Mouse (Mus musculus) liver, embryonic 16.5 days (tissue): ENCODE data around the gene Isca2. TPM values are rescaled to one million over a fixed set of nuclear protein-coding genes. Genes with fewer than 3 reads are reported as not detected.

Experiments
- ATAC-seq: fragments of 200-750 bp; cut with Nextera tagmentation; 2 replicates; pipeline ENCODE4 v1.8.0; 2017; ENCODE audit warnings: low read depth, mild to moderate bottlenecking, moderate number of reproducible peaks, moderate library complexity
- H3K27ac ChIP-seq: fragments of 300-500 bp; sonication (generic); 2 replicates; pipeline ENCODE4 v1.5.1; 2014; ENCODE audit warnings: mild to moderate bottlenecking, low read length
- H3K27me3 ChIP-seq: fragments of 300-500 bp; sonication (generic); 2 replicates; pipeline ENCODE4 v1.6.1; 2014; ENCODE audit warnings: low read depth, low read length, mixed read lengths; ENCODE audit not compliant: control insufficient read depth, insufficient read depth
- H3K36me3 ChIP-seq: fragments of 300-500 bp; sonication (generic); 2 replicates; pipeline ENCODE4 v1.6.1; 2014; ENCODE audit warnings: mild to moderate bottlenecking; ENCODE audit not compliant: control insufficient read depth, insufficient read depth
- H3K4me1 ChIP-seq: fragments of 300-500 bp; sonication (generic); 2 replicates; pipeline ENCODE4 v1.6.1; 2014; ENCODE audit warnings: low read depth, low read length, mixed read lengths; ENCODE audit not compliant: control insufficient read depth
- H3K4me2 ChIP-seq: fragments of 300-500 bp; sonication (generic); 2 replicates; pipeline ENCODE4 v1.6.1; 2014; ENCODE audit warnings: low read depth, low read length, mixed read lengths
- H3K4me3 ChIP-seq: fragments of 300-500 bp; sonication (generic); 2 replicates; pipeline ENCODE4 v1.5.1; 2014; ENCODE audit warnings: low read depth, mild to moderate bottlenecking, low read length
- H3K9ac ChIP-seq: fragments of 300-500 bp; sonication (generic); 2 replicates; pipeline ENCODE4 v1.6.1; 2014; ENCODE audit warnings: low read depth, low read length
- H3K9me3 ChIP-seq: fragments of 300-500 bp; sonication (generic); replicated peaks from 2 replicates; pipeline ENCODE4 v1.6.1; 2016; ENCODE audit warnings: low read length; ENCODE audit not compliant: control insufficient read depth
- WGBS: fragments of 180-500 bp; shearing (Covaris S2); extraction: QIAGEN DNeasy Blood & Tissue Kit; methylation state at CpG from one replicate; pipeline ENCODE4 v1.1.7; 2014; ENCODE audit not compliant: insufficient replicate concordance; 5-methylcytosine and 5-hydroxymethylcytosine counted together
- polyA plus RNA-seq: library from polyadenylated mRNA; unstranded; fragments of >200 nt; fragmentation: Nextera tagmentation; extraction: Ambion mirVana; gene quantifications from 2 replicates; pipeline ENCODE4 v1.2.1, GENCODE M21; 2015

The Isca2 gene
- polyA plus RNA-seq, 1 experiment from 2014 or later, result 94.7 TPM

- ATAC-seq, result no peak
- 57% methylated on average over 5 of the region's 5 CpGs for WGBS
- H3K9me3 ChIP-seq, result no peaks in the 10 kb centered on the region
- H3K27ac ChIP-seq, result no peak overlapping the region
- H3K36me3 ChIP-seq, result peaks cover 4% of the 10 kb centered on the region; the same call in 1 of the 2 replicates
- H3K9ac ChIP-seq, result no peak overlapping the region
- no peak overlapping the region for H3K4me2 ChIP-seq
- H3K4me3 ChIP-seq, result no peak overlapping the region
- H3K27me3 ChIP-seq, result no peaks in the 10 kb centered on the region
- H3K4me1 ChIP-seq, result peaks cover 19% of the 10 kb centered on the region
Measured at GRCm38 (mm10) chr12:84766113-84766735, 6.8 kb upstream of the Isca2 start.

GRCm38 (mm10) chr12:84767510-84767909 is 5.5 kb upstream of the Isca2 start:
- no peak for ATAC-seq
- Histone ChIP-seq H3K9me3 (no peaks in the 10 kb centered on the region), H3K4me2 (no peak overlapping the region), H3K4me3 (no peak overlapping the region), H3K4me1 (peaks cover 27% of the 10 kb centered on the region), H3K9ac (no peak overlapping the region), H3K27me3 (no peaks in the 10 kb centered on the region), H3K36me3 (peaks cover 4% of the 10 kb centered on the region; the same call in 1 of the 2 replicates), H3K27ac (no peak overlapping the region)
- WGBS, result 61% methylated on average over 6 of the region's 6 CpGs

- WGBS, result 75% methylated on average over 7 of the region's 7 CpGs
- Histone ChIP-seq H3K27ac (no peak overlapping the region), H3K9me3 (no peaks in the 10 kb centered on the region), H3K4me1 (peaks cover 36% of the 10 kb centered on the region), H3K27me3 (no peaks in the 10 kb centered on the region), H3K4me2 (no peak overlapping the region), H3K4me3 (no peak overlapping the region), H3K9ac (no peak overlapping the region), H3K36me3 (no peaks in the 10 kb centered on the region)
- no peak for ATAC-seq
Measured at GRCm38 (mm10) chr12:84769624-84770023, 3.4 kb upstream of the Isca2 start.

- Histone ChIP-seq H3K9ac (peak overlapping the region; percentile 89), H3K36me3 (no peaks in the 10 kb centered on the region), H3K4me3 (peak overlapping the region; percentile 86), H3K4me1 (peaks cover 36% of the 10 kb centered on the region), H3K9me3 (no peaks in the 10 kb centered on the region), H3K27ac (peak overlapping the region; percentile 98), H3K27me3 (no peaks in the 10 kb centered on the region), H3K4me2 (peak overlapping the region; percentile 94)
- 5% methylated on average over 10 of the region's 10 CpGs for WGBS
- ATAC-seq, result no peak
Measured at GRCm38 (mm10) chr12:84771981-84772520, 1.0 kb upstream of the Isca2 start.

GRCm38 (mm10) chr12:84773476-84773875 is 425 bp downstream of the Isca2 start:
- Histone ChIP-seq H3K9me3 (no peaks in the 10 kb centered on the region), H3K4me1 (peaks cover 36% of the 10 kb centered on the region), H3K27me3 (no peaks in the 10 kb centered on the region), H3K36me3 (no peaks in the 10 kb centered on the region), H3K9ac (peak overlapping the region; percentile 83), H3K4me3 (peak overlapping the region; percentile 86), H3K27ac (peak overlapping the region; percentile 98), H3K4me2 (peak overlapping the region; percentile 85)
- no peak for ATAC-seq
- WGBS, result under 1% methylated on average over 20 of the region's 20 CpGs

- no peaks in the 10 kb centered on the region for H3K27me3 ChIP-seq
- H3K4me1 ChIP-seq, result peaks cover 34% of the 10 kb centered on the region
- H3K4me2 ChIP-seq, result peak overlapping the region; percentile 85
- H3K27ac ChIP-seq, result peak overlapping the region; percentile 98
- peak overlapping the region; percentile 86 for H3K4me3 ChIP-seq
- H3K36me3 ChIP-seq, result no peaks in the 10 kb centered on the region
- WGBS, result 61% methylated on average over 6 of the region's 6 CpGs
- peak overlapping the region; percentile 44 for H3K9ac ChIP-seq
- ATAC-seq, result no peak
- H3K9me3 ChIP-seq, result no peaks in the 10 kb centered on the region
Measured at GRCm38 (mm10) chr12:84774376-84774775, 1.3 kb downstream of the Isca2 start.

- H3K4me2 ChIP-seq, result no peak overlapping the region
- no peak overlapping the region for H3K27ac ChIP-seq
- H3K36me3 ChIP-seq, result no peaks in the 10 kb centered on the region
- no peak overlapping the region for H3K4me3 ChIP-seq
- H3K27me3 ChIP-seq, result no peaks in the 10 kb centered on the region
- no peaks in the 10 kb centered on the region for H3K9me3 ChIP-seq
- H3K9ac ChIP-seq, result no peak overlapping the region
- peaks cover 19% of the 10 kb centered on the region for H3K4me1 ChIP-seq
- ATAC-seq, result no peak
Measured at GRCm38 (mm10) chr12:84776229-84776628, 3.2 kb downstream of the Isca2 start.

- Histone ChIP-seq H3K4me2 (peak overlapping the region; percentile 23; the same call in 1 of the 2 replicates), H3K9me3 (no peaks in the 10 kb centered on the region), H3K9ac (no peak overlapping the region), H3K27me3 (no peaks in the 10 kb centered on the region; the same call in 1 of the 2 replicates), H3K4me3 (no peak overlapping the region), H3K36me3 (no peaks in the 10 kb centered on the region), H3K4me1 (peaks cover 7% of the 10 kb centered on the region), H3K27ac (no peak overlapping the region)
- peak; percentile 77 for ATAC-seq
- WGBS, result 26% methylated on average over 25 of the region's 25 CpGs
Measured at GRCm38 (mm10) chr12:84784604-84785381, 11.7 kb downstream of the Isca2 start.

- no peak overlapping the region for H3K27ac ChIP-seq
- peaks cover 7% of the 10 kb centered on the region for H3K4me1 ChIP-seq
- H3K27me3 ChIP-seq, result no peaks in the 10 kb centered on the region; the same call in 1 of the 2 replicates
- H3K9me3 ChIP-seq, result no peaks in the 10 kb centered on the region
- H3K36me3 ChIP-seq, result no peaks in the 10 kb centered on the region
- no peak overlapping the region for H3K4me2 ChIP-seq
- no peak for ATAC-seq
- no peak overlapping the region for H3K9ac ChIP-seq
- 67% methylated on average over 5 of the region's 5 CpGs for WGBS
- H3K4me3 ChIP-seq, result no peak overlapping the region
Measured at GRCm38 (mm10) chr12:84786091-84786490, 13.0 kb downstream of the Isca2 start.
